Mouse (Mus musculus): ENCODE measurements at regions not wholly inside any gene's neighbourhood (a gene's known extent, or its start where the extent isn't known, plus 50 kb on each side); places are given as distances from the start of the nearest gene placed in this dataset.
"Not testable (repeated sequence)": the region's sequence is repeated elsewhere in the genome, so short reads cannot be mapped to it uniquely, and the experiment has no call there.

DNA sequence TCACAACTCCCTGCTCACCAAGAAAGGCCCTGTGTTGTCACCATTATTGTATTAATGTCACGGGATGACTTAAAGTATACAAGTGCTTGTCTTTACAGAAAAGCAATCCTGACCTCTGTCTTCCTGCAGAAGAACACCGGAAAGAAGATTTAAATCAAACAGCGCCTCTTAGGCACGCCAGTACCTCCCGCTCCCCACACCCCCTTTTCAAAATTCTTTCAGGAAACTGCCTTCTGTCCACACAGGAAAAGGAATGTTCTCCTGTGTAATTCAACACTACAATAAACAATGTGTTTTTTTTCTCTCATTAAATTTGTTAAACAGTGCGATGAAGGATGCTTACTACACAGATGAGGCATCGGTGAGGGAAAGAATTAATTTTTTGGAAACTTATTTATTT, 112.6 kb upstream of the Stt3b start:
- DNase-seq (ENCODE audit: low spot score), result no peak

DNA sequence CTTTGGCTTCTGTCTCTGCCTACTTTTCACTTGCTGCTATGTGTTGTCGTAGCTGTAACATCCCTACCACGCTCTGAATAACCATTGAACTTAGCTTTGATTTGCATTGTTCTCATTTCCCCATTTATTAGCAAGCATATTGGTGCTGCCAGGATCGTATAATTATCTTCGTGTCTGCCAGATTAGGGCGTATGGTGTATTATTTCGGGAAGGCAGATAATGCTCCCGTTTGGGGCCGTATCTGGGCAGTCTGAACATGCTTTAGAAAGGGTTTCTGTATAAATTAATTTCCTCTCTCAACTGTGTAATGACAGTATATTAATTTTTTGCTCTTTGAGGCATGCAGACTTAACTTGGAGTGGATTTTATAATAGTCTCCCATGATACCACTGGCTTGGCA, 116.5 kb upstream of the Stt3b start:
- no peak for DNase-seq (ENCODE audit: low spot score)

DNA sequence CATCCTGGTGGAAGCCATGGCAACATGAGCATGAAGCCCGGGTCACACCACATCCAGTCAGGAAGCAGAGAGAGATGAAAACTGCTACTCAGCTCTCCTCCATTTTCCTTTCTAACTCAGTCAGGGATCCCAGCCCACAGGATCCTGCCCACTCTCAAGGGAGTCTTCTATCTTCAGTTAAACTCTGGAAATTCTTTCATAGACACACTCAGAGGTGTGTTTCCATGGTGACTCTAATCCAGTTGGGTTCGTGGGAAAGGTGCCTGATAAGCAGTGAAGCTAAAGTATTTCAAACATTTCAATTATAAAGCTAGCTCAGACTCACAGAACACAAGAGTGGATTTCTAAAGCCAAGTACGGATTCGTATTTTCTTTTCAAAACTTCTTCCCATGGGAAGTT, 120.0 kb upstream of the Stt3b start:
- DNase-seq (ENCODE audit: low spot score), result no peak

DNA sequence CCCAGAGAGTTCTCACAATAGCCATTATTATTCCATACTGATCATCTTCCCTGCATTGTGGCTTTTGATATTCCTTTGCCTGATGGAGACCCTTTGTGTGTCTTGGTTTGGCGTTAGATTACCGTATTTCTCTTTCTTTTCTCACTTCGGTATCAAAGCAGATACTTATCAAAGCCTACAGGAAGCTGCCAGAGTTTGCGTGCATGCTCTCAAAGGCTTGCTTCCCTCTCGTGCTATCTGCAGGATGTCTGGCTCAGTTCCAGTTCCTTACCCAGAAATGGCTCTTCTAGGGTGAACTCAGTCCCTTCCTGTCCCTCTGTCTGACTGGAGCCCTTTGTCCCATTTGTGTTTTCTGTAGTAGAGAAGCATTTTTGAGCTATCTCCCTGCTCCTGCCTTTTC, 124.5 kb upstream of the Stt3b start:
- no peak for DNase-seq (ENCODE audit: low spot score)

DNA sequence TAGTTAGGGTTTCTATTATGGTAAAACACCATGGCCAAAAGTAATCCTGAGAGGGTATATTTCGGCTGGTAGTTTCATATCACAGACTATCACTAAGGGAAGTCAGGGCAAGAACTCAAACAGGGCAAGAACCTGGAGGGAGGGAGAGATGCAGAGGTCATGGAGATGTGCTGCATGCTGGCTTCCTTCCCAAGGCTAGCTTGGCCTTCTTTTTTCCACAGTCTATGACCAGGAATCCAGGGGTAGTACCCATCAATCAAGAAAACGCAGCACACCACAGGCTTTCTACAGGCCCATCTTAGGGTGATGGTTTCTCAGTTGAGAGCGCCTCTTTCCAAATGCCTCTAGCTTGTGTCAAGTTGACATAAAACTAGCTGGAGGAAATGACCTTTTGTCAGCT, 126.1 kb upstream of the Stt3b start:
- DNase-seq (ENCODE audit: low spot score), result no peak

DNA sequence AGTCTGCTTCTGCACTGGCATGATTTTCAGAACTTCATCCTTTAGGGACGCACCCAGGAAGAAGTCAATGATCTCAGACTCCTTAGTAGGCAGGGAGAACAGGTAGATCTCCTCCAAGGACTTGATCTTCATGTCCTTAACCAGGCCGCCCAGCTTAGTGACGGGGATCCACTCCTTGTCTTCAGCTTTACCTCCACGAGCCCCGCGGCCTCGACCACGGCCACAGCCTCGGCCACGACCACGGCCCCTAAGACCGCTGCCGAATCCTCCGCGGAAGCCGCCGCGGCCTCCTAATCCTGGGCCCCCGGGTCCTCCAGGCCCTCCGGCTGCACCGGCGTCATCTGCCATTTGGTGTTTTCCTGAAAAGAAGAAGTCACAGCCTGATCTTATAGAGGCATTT, 128.0 kb upstream of the Stt3b start:
- not testable (repeated sequence) for DNase-seq (ENCODE audit: low spot score)

DNA sequence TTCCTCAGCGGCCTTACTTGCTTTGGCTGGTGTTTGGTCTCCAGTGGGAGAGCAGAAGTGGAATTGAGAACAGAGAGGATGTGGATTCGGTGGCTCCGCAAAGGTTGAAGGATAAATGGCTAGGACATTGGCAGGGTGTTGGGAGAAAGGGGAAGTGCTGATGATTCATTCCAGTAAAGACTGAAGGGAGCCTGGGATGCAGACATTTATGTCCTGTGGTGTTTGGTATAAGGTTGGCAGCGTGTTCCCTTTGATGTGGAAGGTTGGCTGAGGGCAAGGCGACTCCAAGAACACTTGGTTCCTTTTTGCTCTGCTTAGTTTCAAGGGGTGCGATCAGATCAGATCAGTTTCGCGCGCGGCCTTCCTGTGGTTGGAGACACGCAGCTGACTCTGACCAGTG, 136.5 kb upstream of the Stt3b start:
- DNase-seq (ENCODE audit: low spot score), result no peak

DNA sequence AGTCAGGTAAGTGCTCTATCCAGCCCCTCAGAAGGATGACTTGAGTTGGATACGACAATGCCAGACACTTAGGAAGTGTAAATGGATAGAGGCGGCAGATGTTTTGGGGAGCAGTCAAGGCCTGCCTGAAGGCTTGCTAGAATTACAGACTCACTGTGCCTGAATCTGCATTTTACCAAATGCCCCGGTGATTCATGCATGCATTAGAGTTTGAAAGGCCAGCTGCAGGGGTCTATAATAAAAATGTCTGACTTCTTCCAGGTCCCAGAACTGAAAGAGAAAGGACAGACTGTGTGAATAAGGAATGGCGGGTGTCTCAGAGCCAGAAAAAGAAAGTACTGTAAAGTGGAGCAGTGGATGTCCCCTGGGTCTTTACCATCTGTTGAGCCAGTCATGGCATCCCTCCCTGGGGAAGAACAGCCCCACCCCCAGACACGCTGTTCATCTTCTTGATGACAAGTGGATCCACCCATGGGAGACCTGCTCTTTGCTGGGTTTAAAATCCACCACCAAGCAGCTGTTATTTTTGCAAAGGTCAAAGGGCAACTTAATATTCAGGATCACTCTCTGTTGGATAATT, 140.6 kb upstream of the Stt3b start:
- no peak for DNase-seq (ENCODE audit: low spot score)

DNA sequence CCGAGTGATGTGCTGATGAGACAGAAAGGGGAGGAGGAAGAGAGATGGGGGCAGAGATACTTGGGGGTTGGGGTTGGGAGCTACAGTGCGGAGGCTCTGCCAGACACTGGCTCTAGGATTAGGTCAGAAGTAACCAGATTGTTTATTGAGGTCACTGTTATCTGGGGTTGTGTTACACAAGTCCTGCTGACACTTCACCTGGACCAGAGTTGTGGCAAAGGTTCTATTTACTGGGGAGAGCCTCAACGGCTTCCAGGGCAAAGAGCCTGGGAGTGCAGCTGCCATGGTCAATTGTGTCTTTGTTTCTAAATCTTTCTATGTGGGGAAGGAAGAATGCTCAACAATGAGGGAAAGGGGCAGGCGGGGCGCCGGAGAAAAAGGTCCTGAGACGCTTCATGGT, 144.6 kb upstream of the Stt3b start:
- no peak for DNase-seq (ENCODE audit: low spot score)

DNA sequence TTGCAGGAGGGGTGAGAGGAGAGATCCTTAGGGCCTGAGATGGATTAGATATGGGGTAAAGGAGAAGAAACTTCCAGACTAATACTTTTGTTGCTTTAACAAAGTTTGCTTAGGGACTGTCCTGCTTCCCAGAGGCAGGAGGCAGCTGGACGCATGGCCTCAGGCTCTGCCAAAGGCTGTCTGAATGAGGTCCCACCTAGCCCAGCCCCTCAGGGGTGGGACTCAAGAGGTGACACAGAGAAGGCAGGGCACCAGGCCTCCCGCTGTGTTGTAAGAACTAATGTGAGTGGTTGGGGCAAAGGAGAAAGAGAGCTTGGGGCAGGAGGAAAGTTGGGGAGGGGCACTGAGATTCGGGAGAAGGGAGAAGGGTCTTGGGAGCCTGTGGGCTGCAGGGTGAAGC, 145.9 kb upstream of the Stt3b start:
- no peak for DNase-seq (ENCODE audit: low spot score)

DNA sequence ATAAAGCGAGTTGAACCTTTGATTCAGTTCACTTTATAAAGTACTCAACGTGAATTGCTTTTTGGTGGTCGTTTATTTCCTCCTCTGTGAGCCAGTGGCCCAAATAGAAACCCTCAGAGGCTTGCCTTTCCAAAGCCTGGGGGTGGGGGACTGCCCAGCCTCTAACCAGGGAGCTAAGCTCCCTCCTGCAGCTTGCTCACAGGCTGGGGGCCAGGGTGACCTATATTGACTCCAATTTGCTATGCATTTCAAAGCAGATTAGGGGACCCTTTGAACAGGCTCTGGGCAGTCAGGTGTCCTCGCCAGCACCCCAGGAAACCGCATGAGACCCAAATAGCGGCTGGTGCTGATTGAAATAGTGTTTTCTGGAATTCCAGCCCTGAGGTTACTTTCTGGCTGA, 146.4 kb upstream of the Stt3b start:
- no peak for DNase-seq (ENCODE audit: low spot score)

DNA sequence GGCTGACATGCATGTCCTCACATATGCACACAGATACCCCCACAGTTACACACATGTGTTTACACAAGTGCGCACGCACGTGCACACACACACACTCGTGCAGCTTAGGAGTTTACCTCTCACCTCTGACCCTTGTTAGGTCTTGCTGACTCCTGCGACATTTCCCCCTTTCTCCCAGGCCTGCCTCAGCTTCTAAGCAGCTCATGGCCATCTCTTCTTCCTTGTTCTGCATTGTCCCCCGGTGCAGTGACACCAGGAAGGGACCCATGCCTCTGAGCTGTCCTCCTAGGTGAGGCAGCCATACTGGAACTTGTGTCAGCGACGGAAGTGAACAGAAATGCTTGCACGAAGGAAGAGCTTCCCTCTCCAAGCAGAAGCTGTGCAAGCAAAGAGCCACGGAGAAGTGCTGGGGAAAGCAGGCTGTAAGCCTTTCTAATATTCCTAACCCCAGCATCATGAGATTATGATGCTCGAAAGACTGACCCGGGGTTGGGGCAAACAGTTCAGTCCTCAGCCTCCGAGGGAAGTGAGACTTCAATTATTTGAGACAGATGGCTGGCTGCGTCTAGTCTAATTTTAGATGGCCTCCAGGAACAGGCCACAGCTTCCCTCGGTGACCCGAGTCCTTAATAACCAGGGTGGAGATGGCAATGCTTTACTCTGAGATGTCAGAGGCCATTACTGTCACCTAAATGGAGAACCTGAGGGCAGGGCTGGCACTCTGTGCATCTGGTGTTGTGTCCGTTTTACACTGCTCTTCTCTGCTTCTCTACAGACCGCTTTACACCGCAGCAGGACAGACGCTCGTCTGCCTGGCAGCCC, 147.9 kb upstream of the Stt3b start:
- DNase-seq (ENCODE audit: low spot score), result peak; percentile 25

DNA sequence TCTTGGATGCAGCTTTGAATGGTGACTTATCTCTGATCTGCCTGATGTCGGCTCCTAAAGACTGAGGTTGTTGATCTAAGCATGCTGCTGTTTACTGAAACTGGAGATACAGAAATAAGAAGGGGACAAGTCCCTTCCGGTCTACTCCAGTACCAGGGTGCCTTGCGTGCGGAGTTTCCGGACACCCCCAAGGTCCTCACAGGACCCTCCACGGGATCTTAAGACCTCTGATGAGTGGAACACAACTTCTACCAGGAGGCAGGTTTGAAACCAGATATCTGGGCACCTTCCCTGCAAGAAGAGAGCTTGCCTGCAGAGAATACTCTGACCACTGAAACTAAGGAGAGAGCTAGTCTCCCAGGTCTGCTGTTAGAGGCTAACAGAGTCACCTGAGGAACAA, 148.9 kb upstream of the Stt3b start:
- DNase-seq (ENCODE audit: low spot score), result not testable (repeated sequence)

DNA sequence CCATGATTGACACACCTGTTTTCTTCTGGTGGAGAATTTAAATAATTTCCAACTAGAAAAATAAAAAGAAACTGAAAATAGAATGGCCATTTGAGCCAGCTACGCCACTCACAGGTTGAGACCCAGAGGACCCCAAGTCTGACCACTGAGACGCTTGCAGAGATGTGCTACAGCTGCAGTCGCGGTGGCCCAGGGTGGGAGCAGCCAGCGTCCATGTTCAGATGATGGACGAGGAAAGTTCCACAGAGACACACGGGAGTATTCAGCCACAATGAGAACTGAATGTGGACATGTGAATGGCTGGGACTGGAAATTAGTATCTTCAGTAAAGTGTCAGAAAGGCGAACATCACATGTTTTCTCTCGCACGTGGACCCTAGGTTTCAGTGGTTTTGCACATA, 155.1 kb upstream of the Stt3b start:
- DNase-seq (ENCODE audit: low spot score), result no peak

DNA sequence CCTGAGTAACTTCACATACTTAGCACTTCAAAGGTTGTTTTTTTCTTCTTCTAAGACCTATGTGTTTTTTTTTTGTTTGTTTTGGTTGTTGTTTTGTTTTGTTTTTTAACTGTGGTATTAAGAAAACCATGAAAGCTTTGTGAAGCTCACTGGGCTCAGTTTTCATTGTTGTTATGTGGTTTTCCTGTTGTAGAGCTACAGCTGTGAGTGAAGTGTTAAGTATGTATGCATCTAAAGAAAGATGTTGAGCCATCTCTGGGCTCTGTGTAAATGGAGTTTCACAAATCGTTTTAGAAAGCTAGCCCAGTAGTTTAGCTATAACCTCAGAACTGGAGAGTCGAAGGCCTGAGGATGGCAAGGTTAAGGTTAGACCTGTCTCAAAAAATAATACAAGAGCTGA, 158.4 kb upstream of the Stt3b start:
- no peak for DNase-seq (ENCODE audit: low spot score)

DNA sequence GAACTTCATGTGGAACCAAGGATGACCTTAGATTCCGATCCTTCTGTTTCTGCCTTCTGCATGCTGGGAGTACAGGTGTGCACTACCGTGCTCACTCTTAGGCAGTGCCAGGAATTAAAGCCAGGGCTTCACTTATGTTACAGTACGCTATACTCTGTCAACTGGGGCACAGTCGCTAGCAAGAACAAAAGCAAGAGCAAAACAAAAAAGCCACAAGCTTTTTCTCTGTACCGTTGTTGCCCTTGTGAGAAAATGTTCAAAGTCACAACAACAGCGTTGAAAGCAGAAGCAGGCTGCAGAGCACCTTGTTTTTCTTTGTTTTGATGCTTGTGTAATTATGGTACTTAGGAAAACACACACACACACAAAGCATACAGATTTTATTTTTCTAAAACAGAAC, 161.4 kb upstream of the Stt3b start:
- no peak for DNase-seq (ENCODE audit: low spot score)

DNA sequence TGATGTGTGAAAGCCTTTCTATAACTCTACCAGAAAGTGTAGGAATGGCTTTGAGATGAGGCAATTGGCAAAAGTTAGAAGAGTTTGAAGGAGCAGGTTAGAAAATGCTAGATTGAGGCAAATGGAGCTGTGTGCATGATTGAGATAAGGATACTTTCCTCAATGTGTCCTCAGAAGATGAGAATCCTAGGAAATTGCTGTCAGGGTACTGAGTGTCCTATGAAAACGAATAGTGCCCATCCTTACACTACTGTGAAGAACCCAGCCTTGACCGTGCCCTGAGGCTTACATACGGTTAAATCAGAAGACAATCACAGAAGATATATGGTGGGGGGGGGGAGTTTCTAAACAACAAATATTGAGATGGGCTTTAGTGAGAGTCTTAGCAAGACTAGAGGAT, 162.8 kb upstream of the Stt3b start:
- no peak for DNase-seq (ENCODE audit: low spot score)

DNA sequence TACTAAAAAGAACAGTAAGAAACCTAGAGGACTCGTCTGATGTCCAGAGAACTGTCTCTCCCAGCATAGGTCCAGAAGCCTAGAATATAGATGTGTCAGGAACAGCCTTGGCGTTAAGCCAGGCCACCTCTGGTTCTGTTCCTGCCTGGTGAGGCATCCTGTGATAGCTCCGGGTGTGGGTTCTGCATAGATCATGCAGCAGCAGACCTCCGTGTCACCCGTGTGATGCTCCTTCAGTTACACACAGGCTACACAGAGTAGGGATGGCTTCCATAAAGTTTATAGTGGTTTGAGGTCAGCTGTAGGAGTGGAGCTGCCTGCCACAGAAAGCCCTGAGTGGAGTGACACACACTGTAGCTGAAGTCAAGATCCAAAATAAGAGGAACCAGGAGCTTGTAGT, 163.6 kb upstream of the Stt3b start:
- no peak for DNase-seq (ENCODE audit: low spot score)

DNA sequence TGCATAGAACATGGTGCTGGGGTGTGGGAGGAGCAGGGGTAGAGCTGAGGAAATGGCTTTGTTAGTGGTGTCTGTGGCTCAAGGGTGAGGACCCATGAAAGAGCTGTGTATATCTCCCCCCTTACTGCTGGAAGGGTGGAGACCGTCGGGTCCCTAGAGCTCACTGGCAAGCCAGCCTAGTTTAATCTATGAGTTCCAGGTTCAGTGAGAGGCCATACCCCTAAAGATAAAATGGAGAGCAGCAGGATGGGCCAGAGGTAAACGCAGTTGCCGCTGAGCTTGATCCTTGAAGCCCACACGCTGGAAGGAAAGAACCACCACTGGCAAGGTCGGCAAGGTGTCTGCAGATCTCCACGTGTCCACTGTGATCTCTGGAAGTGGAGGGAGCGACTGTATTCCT, 164.1 kb upstream of the Stt3b start:
- no peak for DNase-seq (ENCODE audit: low spot score)

DNA sequence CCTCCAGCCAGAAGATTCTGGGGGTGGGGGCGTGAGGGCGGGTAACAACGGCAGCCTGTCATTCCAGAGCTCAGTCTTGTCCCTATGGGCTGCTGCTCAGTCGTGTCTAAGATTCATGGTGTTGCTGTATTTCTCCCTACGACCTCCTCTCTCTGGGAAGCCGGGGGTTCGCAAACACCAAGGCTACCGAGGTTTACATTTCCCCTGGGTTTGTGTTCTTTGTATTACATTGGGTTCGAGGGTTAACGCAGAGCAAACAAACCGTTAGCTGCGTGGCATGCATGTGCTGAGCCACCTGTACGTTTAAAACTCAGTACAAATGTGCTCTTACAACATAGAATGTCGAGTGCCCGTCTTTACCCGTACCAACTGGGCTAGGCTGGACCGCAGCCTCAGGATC, 166.0 kb upstream of the Stt3b start:
- no peak for DNase-seq (ENCODE audit: low spot score)

DNA sequence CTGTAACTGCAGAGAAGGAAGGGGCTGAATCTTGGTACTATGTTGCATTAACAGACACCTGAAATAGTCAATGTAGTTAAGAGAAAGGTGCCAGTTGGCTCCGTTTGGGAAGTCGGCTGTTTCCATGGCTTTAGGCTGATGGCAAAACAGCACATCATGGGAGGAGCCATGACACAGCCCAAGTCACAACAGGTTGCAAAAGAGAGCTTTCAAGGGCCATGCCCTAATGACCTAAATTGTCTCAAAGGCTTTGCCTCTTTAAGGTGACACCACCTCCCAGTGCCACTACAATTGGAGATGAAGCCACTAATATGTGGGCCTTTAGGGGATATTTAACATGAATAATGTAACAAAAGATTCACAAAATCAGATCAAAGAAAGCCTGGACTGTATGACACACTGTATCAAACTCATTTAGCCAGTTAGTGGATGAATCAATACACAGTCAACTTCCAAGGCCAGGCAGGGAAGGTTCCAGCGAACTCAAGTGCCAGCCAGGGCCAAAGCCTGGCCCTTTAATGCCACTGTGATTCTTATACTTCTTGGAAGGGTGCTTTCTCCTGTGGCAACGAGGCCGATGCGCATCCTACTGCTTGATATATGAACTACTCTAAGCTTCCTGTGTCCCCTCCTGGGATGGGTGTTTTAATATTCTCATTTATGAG, 167.5 kb upstream of the Stt3b start:
- no peak for DNase-seq (ENCODE audit: low spot score)

DNA sequence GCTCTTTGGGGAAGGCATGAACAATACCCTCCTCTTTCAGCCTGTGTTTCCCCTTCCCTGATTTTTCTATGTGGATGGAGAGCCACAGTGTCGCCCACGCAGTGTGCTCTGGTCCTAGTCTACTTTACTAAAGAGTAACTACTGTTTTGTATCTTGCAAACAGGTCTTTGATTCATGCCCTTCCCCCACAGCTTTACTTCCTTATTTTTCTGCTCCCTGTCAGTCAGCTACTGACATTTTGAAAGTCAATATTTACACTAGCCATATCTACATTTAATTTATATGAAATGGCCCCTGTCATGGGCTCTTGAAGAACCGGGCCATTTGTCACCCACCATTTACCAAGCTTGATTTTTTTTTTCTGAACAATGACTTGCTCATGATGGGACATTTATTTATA, 168.7 kb upstream of the Stt3b start:
- no peak for DNase-seq (ENCODE audit: low spot score)

DNA sequence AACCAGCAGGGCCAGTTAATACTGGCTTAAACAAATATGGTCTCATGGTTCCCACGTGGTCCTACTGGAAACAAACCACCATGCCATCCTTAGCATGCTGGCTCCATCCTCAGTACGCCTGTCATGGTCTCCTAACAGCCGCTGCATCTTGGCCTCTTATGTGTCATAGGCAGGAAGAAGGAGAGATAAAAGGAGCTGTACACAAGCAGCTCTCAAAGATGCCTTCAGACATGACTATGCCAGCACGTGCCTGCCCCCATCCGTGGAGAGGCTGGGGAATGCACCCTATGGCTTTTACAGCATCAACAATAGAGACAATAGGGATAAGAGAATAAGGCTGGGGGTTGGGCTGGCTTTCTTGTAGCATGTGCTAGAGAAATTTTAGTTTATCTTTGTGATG, 171.0 kb upstream of the Stt3b start:
- no peak for DNase-seq (ENCODE audit: low spot score)

DNA sequence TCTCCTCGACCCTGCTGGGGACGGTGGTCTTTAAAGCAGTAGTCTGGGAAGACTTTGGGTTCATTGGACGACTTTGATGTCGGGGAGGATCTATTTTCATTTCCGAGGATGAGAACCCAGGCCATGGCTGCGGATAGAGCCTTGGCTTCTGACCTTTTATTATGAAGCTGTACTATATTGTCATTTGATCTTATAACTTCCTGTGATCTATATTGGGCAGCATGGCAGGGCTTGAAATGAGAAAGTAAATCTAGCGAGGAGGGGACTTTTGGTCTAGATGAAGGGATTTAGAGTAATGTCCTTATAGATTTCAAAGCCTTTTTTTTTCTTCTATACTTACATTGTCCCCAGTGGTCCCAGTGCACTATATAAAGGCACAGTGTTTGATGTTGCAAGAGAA, 172.8 kb upstream of the Stt3b start:
- no peak for DNase-seq (ENCODE audit: low spot score)

Data from embryo, embryonic 10 days (tissue).